Mouse (Mus musculus): ENCODE results near the gene Pank3.

GRCm38 (mm10) chr11:35737262-35737661 lies 32.0 kb upstream of the Pank3 start:
- TF ChIP-seq CTCF (IDR thresholded peaks at IDR 0.05; ENCODE audit: insufficient read depth, low read depth, low read length) (no peak), POLR2A (IDR thresholded peaks at IDR 0.05; ENCODE audit: insufficient read depth, low read depth, low read length) (no peak)
